Mouse (Mus musculus) splenic B cell, adult 2 months (primary cell): ENCODE measurements around the gene Kcnk1.

Experiments used
- DNase-seq: peaks from one replicate; pipeline ENCODE4 v3.0.0-alpha.2; 2011; ENCODE audit warnings: low read depth, low spot score
- H3K27me3 ChIP-seq: 2 replicates; pipeline ENCODE4 v1.6.1; 2012; ENCODE audit warnings: mild to moderate bottlenecking, low read length, moderate library complexity, mixed read lengths; ENCODE audit not compliant: control insufficient read depth, poor library complexity, insufficient read depth, severe bottlenecking
- H3K36me3 ChIP-seq: 2 replicates; pipeline ENCODE4 v1.6.1; 2012; ENCODE audit warnings: mild to moderate bottlenecking, low read length, moderate library complexity, mixed read lengths; ENCODE audit not compliant: control insufficient read depth, poor library complexity, insufficient read depth, severe bottlenecking

Gene Kcnk1

GRCm38 (mm10) chr8:125995101-125995986 lies at the start of gene Kcnk1:
Gene Kcnk1 (plus strand): TSS chr8:125995170.
- Histone ChIP-seq H3K27me3 (no peaks in the 10 kb centered on the region; the same call in 1 of the 2 replicates), H3K36me3 (no peaks in the 10 kb centered on the region)
- no peak for DNase-seq

- DNase-seq = no peak
These were observed 46.2 kb upstream of the Kcnk1 start for GRCm38 (mm10) chr8:125948696-125949308.

DNA sequence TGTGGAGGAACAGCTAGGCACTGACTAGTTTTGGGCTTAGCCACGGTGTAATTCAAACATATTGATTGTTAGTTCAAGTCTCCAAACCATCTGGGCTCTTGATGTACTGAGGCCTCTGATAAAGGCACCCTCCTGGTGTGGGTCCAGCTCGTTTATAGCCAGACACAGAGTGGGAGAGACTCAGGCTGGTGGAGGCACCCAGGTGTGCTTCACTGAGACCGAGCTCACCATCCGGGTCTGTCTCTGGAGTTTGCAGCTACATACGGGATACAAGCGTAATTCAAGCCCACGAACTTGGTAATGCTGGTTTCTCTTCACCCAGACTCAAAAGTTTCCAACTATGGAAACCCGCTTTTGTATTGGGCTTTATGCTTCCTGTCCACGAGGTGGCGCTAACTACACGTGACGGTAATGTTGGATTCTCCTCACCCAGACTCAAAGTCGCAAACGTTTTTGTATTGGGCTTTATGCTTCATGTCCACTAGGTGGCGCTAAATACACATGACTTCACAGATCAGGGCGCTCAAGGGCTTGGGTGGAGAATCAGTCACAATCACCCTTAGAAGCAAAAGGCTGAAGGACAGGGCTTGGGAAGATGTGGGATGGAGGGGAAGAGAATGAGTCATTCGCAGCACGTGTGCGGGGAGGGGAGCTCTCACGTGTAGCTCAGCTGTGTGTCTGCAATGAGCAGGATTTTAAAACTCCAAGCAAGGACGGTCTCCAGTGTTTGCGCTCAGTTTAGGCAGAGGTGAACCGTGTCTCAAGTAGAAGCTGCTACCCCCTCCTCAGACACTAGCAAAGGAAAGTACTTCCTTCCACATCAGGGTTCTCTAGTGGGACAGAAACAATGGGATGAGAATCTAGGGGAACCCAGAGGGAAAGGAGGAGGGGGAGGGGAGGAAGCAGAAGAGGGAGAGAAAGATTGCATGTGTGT lies 44.7 kb upstream of the Kcnk1 start:
- Histone ChIP-seq H3K27me3 (no peaks in the 10 kb centered on the region), H3K36me3 (no peaks in the 10 kb centered on the region)
- peak; percentile 90 for DNase-seq

More at GRCm38 (mm10) chr8:125948696-125949308, 46.2 kb upstream of the Kcnk1 start:
- no peaks in the 10 kb centered on the region for H3K27me3 ChIP-seq
- no peaks in the 10 kb centered on the region for H3K36me3 ChIP-seq

- Histone ChIP-seq H3K36me3 (no peaks in the 10 kb centered on the region), H3K27me3 (no peaks in the 10 kb centered on the region)
- peak; percentile 18 for DNase-seq
These were observed 39.3 kb upstream of the Kcnk1 start for GRCm38 (mm10) chr8:125955671-125956070.

GRCm38 (mm10) chr8:125956796-125957195 lies 38.2 kb upstream of the Kcnk1 start:
- H3K27me3 ChIP-seq = no peaks in the 10 kb centered on the region
- DNase-seq = no peak
- H3K36me3 ChIP-seq = no peaks in the 10 kb centered on the region

GRCm38 (mm10) chr8:125957226-125957993 lies 37.6 kb upstream of the Kcnk1 start:
- Histone ChIP-seq H3K27me3 (no peaks in the 10 kb centered on the region), H3K36me3 (no peaks in the 10 kb centered on the region)
- no peak for DNase-seq

- no peak for DNase-seq
- Histone ChIP-seq H3K36me3 (no peaks in the 10 kb centered on the region), H3K27me3 (no peaks in the 10 kb centered on the region)
These were observed 37.0 kb upstream of the Kcnk1 start for GRCm38 (mm10) chr8:125957994-125958368.

- no peak for DNase-seq
- Histone ChIP-seq H3K27me3 (no peaks in the 10 kb centered on the region), H3K36me3 (no peaks in the 10 kb centered on the region)
These were observed 35.6 kb upstream of the Kcnk1 start for GRCm38 (mm10) chr8:125959363-125959771.

GRCm38 (mm10) chr8:125960037-125960436 lies 34.9 kb upstream of the Kcnk1 start:
- no peaks in the 10 kb centered on the region for H3K27me3 ChIP-seq
- H3K36me3 ChIP-seq = no peaks in the 10 kb centered on the region
- no peak for DNase-seq

- DNase-seq = no peak
- Histone ChIP-seq H3K36me3 (no peaks in the 10 kb centered on the region), H3K27me3 (no peaks in the 10 kb centered on the region)
These were observed 33.2 kb upstream of the Kcnk1 start for GRCm38 (mm10) chr8:125961790-125962189.

DNA sequence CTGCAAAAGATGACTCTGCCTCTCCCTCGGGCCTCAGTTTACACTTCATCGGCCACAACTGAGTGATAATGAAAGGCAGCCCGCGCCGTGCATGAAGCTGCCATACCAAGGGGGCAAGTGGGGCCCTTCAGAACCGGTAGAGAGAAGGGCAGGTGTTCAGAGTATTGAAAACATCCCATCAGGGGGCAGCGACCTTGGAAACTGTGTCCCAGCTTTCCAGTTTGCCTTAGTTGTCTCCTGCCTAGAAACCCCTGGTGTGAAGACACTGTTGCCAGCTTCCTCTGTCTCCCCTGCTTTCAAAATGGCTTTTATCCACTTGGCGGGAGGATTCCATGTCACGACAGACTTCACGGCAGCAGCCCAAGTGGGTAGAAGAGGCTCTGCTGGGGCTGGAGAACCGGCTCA lies 31.2 kb upstream of the Kcnk1 start:
- DNase-seq = no peak
- H3K27me3 ChIP-seq = no peaks in the 10 kb centered on the region
- H3K36me3 ChIP-seq = no peaks in the 10 kb centered on the region

- Histone ChIP-seq H3K36me3 (no peaks in the 10 kb centered on the region), H3K27me3 (no peaks in the 10 kb centered on the region)
- no peak for DNase-seq
These were observed 23.6 kb upstream of the Kcnk1 start for GRCm38 (mm10) chr8:125971336-125971735.

- Histone ChIP-seq H3K27me3 (no peaks in the 10 kb centered on the region), H3K36me3 (no peaks in the 10 kb centered on the region)
- DNase-seq = no peak
These were observed 19.0 kb upstream of the Kcnk1 start for GRCm38 (mm10) chr8:125975981-125976380.

DNA sequence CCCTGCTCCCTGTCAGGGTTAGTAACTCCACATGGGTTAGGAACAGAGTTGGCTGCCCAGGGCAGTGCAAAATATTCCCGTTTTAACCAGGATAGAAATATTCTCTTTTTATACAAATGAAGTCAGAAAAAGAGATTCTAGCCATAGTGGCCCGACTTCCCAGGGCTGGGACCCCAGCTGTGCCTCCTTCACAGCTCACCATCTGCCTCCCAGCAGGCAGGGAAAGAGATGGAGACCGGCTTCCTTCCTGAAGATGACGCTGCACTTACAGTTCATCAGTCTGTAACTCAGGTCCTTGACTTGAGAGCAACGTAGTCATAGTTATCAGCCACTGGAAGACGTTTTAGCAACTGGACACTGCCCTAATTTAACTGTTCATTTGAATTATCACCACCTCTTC lies 14.1 kb upstream of the Kcnk1 start:
- no peaks in the 10 kb centered on the region for H3K36me3 ChIP-seq
- DNase-seq = no peak

More for the DNA sequence above, 14.1 kb upstream of the Kcnk1 start:
- H3K27me3 ChIP-seq = no peaks in the 10 kb centered on the region
